Mouse (Mus musculus) heart, adult 18-20 months (tissue): ENCODE data around the gene Map3k13. TPM values are rescaled to one million over a fixed set of nuclear protein-coding genes. Genes with fewer than 3 reads are reported as not detected.
A peak's percentile ranks its signal among the peaks of the same experiment; 100 is the strongest.
"Not testable (repeated sequence)": the region's sequence is repeated elsewhere in the genome, so short reads cannot be mapped to it uniquely, and the experiment has no call there.

Source experiments
- DNase-seq, 2 experiments: peaks; one replicate each; pipeline ENCODE4 v3.0.0; 2021 to 2022; ENCODE audit warnings: mixed read lengths in 1 of 2
- long read RNA-seq, 2 experiments: library from polyadenylated mRNA; stranded (forward); transcript quantifications; one replicate each; pipeline ENCODE4 v2.0.0; 2021
- total RNA-seq, 2 experiments: library from RNA; stranded (reverse); gene quantifications; 2 replicates each; pipeline ENCODE4 v1.2.3; 2021

The Map3k13 gene
- total RNA-seq = under 1 TPM; 0.77 to 0.87 TPM
- long read RNA-seq, experiment 1, partial matches to known transcripts = 0 of 9 reads
- long read RNA-seq, experiment 1, other reads (novel, unspliced or antisense) = 9 of 9 reads
- long read RNA-seq, experiment 2, partial matches to known transcripts = 0 of 8 reads
- long read RNA-seq, experiment 2, other reads (novel, unspliced or antisense) = 8 of 8 reads

- peak; percentile 96 to 97 for DNase-seq
Observed at GRCm38 (mm10) chr16:21793875-21794696, at the start of gene Map3k13. TSS of gene Map3k13 (plus strand) at chr16:21794346.

- no peak for DNase-seq
Observed at GRCm38 (mm10) chr16:21758447-21758846, 35.7 kb upstream of the Map3k13 start.

DNA sequence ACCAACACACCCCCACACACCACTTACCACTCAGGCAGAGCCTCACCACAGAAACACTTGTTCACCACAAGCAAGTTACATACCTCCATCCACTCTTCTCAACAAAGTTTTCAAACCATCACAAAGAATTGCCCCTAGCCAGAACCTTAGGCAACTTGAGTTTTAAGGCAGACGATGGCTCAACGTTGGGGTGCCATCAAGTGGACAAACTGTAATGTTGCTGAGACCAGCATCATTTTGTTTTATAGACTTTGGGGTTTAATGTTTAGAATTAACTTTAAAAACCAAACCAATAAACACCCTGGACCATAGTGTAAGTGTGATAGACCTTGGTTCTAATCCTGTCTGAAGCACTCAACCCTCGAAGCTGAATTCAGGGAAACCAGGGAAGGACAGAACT, 25.9 kb upstream of the Map3k13 start:
- no peak for DNase-seq

DNA sequence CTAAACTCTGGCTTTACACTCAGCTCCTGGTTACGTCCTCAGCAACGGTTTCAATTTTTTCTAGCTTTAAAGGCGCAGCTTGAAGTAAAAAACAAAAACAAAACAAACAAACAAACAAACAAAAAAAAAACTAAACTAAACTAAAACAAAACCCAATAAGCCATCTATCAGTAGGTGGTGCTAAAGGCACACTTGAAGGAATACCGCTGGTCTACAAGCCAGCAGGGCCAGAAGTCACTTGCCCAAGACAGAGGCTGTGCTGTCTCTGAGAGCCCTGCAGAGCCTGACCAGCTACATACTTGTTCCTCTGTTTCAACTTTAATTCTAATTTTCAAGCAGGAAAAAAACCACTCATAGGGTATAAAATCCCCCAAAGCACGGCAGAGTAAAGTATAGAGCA, 24.5 kb upstream of the Map3k13 start:
- DNase-seq = peak in 1 of 2 experiments; percentile 33

GRCm38 (mm10) chr16:21774725-21775124, 19.4 kb upstream of the Map3k13 start:
- no peak for DNase-seq

GRCm38 (mm10) chr16:21778293-21778866, 15.8 kb upstream of the Map3k13 start:
- DNase-seq = peak in 1 of 2 experiments; percentile 23

GRCm38 (mm10) chr16:21779149-21779548, 15.0 kb upstream of the Map3k13 start:
- DNase-seq = no peak

- no peak for DNase-seq
Observed at GRCm38 (mm10) chr16:21781277-21781676, 12.9 kb upstream of the Map3k13 start.

DNA sequence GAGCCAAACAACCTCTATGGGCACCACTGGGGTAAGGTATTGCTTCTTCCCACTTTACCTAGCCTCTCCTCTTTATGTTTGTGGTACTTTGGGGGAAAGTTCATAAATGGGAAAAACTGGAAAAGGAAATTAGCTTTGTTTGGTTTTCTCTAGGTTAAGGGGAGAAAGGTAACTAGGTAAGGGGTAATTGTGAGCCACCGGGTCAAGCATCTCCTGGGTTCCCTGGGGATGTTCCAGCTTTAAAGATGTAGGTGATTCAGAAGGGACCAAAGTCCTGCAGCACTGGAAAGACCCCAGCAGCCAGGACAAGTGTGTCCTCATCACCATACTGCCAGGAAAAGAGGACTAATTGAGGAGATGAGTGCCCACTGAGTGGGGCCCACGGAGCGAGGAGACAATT, 12.3 kb upstream of the Map3k13 start:
- no peak for DNase-seq

- no peak for DNase-seq
Observed at GRCm38 (mm10) chr16:21782807-21783206, 11.3 kb upstream of the Map3k13 start.

GRCm38 (mm10) chr16:21785000-21785399, 9.1 kb upstream of the Map3k13 start:
- DNase-seq = no peak

GRCm38 (mm10) chr16:21786317-21786716, 7.8 kb upstream of the Map3k13 start:
- no peak for DNase-seq

DNA sequence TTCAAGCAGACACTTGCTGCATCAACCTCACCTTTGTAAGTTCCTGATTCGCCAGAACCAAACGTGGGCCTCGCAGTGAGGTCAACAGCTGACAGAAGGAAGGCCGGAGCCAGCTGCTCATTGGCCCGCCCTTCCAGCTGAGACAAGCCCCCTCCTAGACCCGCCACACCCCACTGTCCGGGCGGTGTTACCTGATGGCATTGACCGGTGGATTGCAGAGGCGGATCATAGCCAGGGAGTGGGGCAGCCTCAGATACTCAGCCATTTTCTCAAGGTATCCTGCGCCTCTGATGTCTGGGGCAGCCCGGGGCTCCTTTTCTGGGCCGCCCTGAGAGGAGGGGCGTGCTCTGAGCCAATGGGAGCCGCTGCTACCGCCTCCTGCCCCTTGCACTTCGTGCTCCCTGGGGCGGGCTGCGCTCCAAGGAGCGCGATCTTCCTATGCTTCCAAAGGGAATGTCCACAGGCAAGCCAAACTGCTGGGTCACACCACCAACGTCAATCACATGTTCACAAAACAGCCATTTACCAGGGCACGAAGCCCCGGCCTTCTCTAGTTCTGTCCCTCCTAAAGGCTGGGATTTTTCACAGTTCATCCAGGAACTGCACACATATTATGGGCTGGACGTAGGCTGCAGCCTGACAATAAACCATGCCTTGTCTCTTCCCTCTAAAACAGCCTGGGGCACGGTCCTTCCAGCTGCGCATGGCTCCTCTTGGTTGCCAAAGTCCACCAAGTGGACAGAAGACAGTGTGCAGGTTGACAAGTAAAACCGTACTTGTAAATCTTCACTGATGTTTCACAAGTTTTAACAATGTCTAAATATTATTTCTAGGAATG, 6.4 kb upstream of the Map3k13 start, which contains the start of gene Ehhadh:
Gene Ehhadh, minus strand, starts transcription at position 292 of the 838 bp plus-strand sequence.
- peak; percentile 83 to 90 for DNase-seq

GRCm38 (mm10) chr16:21788581-21788980, 5.6 kb upstream of the Map3k13 start:
- no peak for DNase-seq

- DNase-seq = no peak
Observed at GRCm38 (mm10) chr16:21789180-21789579, 5.0 kb upstream of the Map3k13 start.

- DNase-seq = no peak
Observed at GRCm38 (mm10) chr16:21790469-21790868, 3.7 kb upstream of the Map3k13 start.

DNA sequence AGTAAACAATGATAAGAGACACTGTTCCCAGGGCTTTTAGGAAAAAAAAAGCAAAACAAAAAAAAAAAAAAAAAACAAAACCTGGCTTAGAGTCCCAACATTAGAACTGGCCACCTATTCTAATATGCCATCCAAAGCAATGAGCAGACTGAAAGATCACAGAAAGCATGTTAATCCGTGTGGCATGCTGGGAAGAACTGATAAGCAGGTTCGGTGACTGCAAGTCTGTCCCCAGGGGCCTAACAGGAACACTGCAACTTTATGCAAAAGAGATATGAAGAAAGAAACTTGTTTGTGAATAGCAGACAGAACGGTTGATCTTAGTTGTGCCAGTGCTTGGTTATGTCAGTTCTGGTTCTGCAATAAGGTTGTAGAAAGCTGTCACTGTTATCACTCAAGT, 2.4 kb upstream of the Map3k13 start:
- no peak for DNase-seq

DNA sequence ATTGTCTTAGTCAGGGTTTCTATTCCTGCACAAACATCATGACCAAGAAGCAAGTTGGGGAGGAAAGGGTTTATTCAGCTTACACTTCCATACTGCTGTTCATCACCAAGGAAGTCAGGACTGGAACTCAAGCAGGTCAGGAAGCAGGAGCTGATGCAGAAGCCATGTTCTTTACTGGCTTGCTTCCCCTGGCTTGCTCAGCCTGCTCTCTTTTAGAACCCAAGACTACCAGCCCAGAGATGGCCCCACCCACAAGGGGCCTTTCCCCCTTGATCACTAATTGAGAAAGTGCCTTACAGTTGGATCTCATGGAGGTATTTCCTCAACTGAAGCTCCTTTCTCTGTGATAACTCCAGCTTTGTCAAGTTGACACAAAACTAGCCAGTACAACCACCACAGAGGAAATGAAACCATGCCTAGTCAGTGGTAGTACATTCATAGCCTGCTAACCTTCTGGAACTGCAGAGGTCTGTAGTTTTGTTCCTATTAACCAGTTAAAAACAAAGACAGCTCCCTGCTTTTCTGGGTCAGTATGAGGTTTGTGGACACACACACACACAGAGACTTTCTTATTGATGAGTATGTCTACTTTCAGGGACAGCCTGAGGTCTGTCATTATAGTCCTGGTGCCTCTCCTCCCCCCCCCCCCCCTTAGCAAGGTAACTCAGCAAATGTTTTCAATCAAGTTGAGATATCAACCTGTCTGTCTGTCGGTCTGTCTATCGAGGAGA, 901 bp upstream of the Map3k13 start:
- DNase-seq = not testable (repeated sequence)

DNA sequence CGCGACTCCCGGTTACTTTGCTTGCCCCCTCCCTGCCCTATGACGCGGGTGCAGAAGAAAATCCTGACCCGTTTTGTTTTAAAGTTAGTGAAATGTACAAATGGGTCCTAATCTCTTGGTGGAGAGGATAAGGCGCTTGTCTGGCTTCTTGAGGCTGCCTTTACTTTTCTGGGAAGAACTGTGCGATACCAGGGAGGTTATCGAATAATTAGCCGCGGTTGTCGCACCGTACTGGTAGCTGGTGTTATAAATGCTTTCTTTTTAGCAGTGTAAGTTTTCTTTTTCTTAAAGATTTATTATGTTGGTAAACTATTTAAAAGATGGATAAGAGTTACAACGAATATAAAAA, 525 bp downstream of the Map3k13 start:
- no peak for DNase-seq

GRCm38 (mm10) chr16:21795071-21795470, 925 bp downstream of the Map3k13 start:
- DNase-seq = no peak

- no peak for DNase-seq
Observed at GRCm38 (mm10) chr16:21804258-21804657, 10.1 kb downstream of the Map3k13 start.

DNA sequence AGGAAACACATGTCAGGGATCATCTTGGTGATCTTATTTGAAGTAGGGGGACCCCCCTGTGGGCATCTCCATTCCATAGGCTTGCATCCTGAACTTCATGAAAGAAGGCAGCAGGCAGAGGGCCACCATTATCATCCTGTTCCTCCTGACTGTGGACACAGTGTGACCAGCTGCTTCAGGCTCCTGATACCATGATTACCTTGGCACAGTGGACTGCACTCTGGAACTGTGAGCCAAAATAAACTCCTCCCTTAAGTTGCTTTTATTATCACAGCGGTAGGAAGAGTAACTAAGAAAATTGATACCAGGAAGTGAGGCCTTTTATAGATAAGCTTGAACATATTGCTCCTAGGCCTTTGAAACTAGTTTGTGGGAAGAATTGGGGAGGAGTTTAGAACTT, 12.7 kb downstream of the Map3k13 start:
- no peak for DNase-seq
